Mouse (Mus musculus) urinary bladder, adult 2 months (tissue): ENCODE measurements at regions not wholly inside any gene's neighbourhood (a gene's known extent, or its start where the extent isn't known, plus 50 kb on each side); places are given as distances from the start of the nearest gene placed in this dataset.
"Not testable (repeated sequence)": the region's sequence is repeated elsewhere in the genome, so short reads cannot be mapped to it uniquely, and the experiment has no call there.

Experiments used
- DNase-seq: peaks from one replicate; pipeline ENCODE4 v3.0.0; 2022; ENCODE audit warnings: low spot score

DNA sequence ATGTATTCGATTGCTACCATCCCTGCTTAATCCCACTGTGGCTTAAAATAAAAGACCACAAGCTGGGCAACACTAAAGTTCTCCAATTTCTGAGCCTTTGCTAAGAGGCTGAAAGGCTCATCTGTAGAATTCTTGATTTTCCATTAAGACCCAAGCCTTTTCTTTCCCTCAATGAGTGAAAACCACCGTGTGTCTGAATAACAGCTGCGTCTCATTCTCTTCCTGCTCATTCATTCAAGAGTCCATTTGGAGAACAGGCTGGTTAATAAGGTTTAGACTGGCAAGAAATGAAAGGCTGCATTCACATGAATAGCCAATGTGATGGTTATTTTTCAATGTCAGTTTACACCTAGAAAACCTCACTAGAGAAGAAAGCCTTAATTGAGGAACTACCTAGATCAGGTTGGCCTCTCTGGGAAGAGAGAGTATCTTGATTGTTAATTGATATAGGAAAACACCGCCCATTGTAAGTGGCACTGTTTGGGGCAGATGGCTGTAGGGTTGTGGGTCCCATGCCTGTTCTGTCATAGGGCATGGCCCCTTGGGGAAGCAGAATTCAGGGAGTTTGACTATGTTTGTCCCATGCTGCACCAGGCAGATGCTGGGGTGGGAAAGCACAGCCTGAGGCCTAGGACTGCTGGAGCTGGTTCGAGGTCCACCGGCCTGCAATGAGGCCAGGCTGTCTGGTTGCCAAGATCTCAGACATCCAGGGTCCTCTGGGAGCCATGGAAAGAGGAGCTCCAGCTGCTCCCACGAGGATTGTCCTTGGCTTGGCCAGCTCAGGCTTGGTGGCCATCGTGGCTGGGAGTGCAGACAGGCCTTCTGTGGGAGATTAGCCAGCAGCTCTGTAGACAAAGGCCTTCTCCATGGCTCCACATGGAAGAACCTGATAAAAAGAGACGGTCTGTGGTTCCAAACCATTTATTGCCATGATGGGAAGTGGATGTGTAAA is 161.3 kb upstream of the Castor2 start:
- DNase-seq, result no peak

DNA sequence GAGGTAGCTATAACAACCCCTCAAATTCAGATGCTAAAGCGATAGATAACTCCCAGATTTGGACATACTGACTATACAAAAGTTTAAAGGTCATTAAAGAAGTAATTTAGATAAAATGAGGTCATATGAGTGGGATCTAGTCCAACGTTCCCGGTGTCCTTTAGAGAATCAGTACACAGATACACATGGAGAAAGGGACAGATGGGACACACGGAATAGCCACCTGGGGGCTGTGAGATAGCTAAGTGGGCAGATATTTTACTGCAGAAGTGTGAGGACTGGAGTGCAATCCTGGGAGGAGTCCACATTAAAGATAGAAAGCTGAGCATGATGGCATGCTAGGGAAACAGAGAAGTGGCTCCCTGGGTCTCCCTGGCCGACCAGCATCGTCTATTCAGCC is 164.1 kb upstream of the Castor2 start:
- DNase-seq, result no peak

DNA sequence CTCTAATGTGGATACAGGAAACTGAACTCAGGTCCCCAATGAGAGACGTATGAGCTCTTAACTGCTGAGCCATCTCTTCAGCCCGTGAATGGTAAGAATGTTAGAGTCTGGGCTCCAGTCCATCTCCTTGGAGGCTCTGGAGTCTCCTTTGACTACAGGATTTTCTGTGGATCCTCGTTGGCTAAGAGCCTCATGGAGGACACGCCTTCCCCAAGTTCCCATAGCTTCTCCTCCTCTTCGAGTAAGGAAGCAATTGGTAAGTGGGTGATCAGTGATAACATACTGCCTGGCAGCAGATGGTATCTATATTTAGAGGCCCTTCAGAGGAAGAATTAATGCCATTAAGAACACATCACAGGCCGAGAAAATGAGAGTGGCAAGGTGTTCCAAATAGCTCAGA is 164.5 kb upstream of the Castor2 start:
- DNase-seq, result no peak

DNA sequence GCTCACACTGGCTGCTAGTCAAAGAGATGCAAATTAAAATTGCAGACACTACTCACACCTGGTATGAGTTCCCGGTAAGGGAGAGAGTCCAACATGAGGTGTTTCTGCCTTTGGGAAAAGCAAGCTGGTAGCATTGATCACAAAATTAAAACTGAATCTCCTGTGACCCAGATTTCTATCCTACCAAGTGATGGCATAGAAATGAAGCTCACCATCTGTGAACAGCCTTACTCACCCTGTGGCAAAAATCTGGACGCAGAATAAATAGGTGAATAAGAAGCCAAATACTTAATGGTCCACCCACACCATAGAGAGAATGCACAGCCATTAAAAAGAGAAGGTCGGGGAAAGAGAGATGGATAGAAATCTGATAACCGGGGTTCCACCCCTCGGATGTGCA is 169.4 kb upstream of the Castor2 start:
- no peak for DNase-seq

DNA sequence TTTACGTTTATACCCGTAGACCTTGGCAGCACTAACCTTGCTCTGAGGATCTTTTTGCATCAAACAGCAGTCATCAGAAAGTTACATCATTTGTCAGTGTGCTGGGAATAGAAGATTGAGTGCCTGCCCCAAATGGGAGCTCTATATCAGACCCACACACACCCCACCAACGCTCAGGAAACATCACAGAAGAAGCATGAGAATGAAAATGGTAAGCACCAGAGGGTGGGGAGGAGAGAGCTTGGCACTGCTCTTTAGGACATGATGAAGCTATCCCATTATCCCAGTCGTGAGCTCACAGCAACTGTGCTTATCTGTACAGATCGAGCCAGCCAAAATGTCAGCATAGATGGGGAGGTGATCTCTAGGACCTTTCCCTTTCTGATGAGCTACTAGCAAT is 172.5 kb upstream of the Castor2 start:
- DNase-seq, result no peak

DNA sequence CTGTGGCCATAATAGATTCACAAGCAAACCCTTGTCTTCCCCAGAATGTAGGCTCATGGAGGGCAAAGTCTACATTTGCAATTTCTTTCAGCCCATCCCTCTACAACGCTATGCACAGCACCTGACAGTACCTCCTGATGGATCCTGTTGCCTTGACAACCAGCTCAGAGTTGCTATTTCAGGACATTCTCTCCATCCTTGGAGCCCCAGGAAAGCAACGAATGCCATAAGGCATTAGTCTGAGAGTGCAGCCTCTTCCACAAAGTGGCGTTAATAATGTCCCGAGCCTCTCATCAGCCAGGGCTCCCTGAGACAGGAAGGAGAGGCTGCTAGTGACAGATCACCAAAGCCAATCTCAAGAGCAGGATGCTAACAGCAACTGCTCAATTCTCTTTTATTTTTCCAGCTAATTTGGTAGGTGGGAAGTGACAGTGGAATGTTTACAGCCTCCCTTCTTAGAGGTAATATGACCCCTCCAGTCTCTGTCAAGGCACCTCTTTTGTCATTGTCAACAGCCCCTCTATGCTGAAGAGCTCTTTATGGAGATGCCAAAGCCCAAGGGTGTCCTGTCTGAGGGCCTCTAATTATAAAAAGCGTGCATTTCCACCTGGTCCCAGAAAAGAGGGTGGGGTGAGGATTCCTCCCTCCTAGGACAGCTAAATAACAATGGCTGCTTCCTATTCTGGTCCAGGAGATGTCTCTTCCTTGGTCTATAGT is 174.2 kb upstream of the Castor2 start:
- DNase-seq, result no peak

DNA sequence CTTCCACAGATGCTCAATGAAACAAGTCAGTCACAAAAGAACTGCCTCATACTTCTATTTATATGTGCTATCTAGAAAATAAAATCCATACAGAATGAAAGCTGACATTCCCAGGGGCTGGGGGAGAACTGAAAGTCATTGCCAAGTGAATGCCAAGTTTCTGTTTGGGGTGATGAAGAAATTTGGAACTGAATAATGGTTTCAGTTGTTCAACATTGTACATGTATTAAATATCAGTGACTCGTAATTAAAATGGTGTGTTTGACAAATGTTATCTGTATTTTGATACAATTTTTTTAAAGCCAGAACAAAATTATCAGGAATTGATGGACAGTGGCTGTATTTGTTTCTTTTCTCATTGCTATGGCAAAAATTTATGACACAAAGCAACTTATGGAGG is 177.3 kb upstream of the Castor2 start:
- DNase-seq, result no peak

DNA sequence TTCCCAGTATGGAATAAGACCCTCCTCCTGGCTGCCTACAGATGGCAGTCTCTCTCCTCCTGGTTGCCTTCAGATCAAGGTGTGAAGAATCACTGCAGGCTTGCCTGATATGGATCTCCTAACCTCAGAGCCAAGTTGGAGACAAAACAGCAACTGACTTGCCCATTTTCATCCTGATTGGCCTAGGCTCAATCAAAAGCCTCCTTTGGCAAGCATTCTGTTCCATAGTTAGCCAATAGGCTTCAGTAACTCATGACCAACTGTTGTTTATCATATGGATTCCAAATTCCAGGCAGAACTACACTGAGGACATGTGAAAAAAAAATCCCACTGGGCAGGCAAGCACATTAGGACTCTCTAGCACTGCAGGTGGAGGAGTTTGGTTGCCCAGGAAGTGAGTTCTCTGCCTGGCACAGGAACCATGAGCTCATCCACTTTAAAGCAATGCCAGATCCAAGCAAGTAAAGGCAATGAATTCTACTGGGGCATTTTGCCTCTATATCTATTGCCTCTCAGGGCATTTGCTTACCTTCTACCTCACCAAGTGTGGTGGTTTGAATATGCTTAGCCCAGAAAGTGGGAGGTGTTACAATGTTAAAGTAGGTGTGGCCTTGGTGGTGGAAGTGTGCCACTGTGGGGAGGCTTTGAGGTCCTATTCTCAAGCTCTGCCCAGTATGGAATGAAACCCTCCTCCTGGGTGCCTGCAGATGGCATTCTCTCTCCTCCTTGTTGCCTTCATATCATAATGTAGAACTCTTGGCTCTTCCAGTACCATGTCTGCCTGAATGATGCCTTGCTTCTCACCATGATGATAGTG is 183.6 kb upstream of the Castor2 start:
- no peak for DNase-seq

DNA sequence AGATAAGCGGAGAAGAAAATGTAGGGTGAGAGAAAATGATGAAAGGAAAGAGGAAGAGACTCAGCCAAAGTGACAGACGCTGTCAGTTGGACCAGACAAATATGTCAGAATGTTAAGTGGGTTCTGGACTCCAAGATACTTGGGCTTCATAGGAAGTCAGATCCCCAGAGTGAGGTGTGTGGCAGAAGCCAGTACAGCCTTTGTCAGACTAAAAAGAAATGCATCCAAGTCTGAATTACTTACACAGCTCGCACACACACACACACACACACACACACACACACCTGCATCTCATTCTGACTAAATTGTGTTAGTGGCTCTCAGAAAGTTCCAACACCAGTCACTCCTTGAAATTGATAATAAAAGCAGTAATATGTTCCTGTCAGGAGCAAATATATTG is 192.1 kb upstream of the Castor2 start:
- no peak for DNase-seq

DNA sequence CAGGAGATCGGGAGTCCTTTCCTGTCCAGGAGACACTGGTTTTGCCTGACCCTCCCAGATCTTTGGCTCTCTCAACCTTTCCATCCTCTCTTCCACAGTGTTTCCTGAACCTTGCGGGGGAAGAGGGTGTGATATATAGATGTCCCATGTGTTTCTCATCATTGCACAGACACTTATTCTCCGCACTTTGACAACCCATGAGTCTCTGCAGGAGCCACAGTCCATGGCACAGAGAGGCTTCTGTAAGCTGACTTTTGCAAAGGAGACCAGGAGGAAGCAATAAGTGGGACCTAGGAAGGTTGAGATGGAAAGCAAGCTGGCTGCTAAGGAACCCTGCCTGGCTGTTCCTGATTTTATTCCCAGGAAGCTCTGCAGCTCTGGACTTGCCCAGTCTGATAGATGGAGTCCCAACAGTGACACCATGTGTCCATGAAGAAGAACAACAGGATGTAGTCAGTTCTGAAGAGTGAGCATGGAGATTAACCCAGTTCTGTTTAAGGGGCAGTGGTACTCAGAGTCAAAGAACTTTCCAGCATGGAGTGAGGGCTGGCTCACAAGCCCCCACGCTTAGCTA is 201.4 kb upstream of the Castor2 start:
- no peak for DNase-seq

DNA sequence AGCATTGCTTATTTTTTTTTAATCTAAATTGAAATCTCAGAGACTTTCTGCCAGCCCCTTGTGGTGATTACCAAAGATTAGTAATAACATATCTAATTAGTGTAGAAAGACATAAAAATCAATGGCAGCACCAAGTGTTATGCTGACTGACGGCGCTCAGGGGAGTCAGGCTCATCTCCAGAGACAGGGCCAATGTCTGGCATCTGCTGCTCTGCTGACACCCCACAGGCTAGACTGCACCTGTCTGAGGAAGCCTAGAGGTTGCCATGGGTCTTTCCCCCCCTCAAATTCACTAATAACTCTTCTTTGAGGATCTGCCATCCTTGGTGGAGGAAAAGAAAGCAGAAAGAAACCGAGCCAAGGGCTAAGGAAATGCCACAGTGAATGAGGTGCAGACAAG is 208.8 kb upstream of the Castor2 start:
- no peak for DNase-seq

DNA sequence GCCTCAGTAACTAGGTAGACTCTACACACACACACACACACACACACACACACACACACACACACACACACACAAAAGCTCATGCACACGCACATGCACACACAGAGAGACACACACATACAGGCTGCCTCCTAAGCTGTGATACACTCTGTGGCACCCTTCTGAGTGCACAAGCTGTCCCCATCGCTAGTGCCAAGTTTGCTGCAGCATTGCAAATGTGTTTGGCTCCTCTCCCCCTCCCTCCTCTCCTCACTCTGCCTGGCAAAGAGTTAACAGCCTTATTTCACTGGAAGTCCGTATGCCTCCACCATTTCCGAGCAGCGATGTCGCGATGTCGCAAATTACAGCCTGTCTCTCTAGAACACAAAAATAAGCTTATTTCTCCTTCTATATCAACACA is 209.7 kb upstream of the Castor2 start:
- no peak for DNase-seq

DNA sequence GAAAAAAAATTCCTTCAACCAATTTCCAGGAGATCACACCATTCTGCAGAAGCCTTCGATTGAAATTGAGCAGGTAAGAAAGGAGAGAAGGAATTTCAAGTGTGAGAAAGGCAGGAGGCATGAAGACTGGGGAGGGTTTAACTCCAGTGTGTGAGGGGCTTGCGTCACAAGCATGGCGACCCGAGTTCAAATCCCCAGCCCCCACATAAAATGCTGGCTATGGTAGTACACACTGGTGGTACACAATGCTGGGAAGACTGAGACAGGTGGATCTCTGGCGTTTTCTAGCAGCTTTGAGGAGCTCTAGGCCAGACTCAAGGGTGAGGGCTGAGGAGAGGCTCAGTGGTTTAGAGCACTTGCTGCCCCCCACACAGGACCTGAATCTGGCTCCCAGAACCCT is 214.0 kb upstream of the Castor2 start:
- no peak for DNase-seq

DNA sequence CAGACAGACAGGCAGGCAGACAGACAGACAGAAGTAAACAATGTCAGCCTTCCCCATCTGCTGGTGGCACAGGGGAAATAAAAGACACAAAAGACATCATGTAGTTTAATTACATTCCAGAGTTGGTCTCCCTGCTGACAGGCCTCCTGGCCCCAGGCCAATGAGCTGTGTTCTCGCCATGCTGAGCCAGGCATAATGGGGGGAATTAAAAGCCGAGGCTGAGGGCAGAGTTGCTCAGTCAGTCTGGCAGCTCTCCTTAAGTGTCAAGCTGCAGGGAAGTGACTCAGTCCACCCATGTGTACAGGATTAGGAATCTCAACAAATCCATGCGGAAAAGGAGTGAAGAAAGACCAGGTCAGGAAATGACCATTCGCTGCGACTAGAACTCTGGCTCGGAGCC is 214.5 kb upstream of the Castor2 start:
- DNase-seq, result no peak

DNA sequence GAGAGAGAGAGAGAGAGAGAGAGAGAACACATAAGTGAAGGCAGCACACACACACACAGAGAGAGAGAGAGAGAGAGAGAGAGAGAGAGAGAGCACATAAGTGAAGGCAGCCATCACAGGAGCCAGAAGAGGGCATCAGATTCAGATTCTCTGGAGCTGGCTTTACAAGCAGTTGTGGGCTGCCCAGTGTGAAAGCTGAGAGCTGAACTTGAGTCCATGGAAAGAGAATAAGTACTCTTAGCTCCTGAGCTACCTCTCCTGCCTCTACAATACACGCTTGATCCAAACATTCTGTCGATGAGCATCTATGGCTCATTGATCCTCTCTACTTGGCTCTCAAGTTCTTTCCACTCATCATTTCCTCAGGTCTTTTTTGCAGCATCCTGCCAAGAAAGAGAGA is 214.9 kb upstream of the Castor2 start:
- DNase-seq, result no peak

DNA sequence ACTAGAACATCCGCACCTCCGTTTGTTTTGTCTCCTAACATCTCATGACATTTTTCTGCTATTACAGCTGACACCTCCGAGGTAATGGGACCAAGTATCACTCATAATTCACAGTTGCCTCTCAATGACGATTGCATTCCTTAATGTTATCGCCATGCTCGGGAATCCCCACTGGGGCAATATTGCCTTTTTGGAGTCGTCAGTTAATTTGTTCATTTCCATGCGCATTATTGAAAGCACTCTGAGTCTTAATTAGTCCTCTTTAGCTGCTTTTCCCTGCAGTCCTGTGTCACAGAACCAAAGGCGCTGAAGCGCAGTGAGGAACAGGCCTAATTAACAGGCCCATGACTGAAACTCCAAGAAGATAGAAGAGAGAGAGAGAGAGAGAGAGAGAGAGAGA is 255.0 kb upstream of the Castor2 start:
- no peak for DNase-seq

DNA sequence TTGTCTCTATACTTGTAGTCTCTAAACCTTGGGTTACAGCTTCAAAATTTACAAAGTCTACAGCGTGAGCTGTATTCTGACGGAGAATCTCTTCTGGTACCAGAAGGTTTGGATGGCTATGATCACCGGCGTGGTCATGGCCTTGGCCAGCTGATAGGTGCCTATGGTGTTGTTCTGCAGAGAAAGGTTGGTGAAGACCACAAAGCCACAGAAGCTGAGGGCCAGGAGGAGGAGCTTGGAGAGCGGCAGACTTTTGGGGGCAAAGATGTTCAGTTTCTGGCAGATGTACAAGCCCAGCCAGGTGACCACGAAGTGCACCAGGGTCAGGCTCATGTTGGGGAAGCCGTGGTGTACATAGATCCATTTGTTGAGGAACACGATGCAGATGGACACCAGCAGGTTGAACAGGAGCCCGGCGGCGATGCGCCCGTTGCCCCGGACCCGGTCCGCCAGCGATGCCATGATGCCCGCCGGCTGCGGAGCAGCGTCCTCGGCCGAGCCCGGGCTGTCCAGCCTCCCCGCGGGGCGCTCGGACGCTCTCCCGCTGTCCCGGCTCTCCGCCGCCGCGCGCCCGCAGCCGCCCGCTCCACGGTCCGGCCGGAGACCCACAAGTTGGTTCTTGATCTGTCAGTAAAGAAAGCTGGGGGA is 257.3 kb upstream of the Castor2 start:
- DNase-seq, result not testable (repeated sequence)

DNA sequence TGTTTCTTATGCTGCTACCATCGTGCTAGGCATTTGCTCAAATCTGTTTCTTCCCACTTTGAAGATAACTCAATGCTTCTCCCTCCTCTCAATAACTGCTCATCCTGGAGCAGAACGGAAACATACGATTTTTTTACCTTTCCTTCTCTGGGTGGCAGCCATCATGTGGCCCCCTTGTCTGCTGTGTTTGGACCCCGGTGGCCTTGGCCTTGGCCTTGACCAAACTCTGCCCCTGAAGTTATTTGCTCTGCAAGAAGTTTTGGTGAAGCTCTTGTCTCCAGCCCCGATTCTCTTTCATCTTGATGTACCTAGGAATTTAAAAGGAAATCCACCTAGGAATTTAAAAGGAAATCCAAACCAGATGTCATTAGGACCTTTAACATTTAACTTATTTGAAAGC is 261.2 kb upstream of the Castor2 start:
- DNase-seq, result no peak

DNA sequence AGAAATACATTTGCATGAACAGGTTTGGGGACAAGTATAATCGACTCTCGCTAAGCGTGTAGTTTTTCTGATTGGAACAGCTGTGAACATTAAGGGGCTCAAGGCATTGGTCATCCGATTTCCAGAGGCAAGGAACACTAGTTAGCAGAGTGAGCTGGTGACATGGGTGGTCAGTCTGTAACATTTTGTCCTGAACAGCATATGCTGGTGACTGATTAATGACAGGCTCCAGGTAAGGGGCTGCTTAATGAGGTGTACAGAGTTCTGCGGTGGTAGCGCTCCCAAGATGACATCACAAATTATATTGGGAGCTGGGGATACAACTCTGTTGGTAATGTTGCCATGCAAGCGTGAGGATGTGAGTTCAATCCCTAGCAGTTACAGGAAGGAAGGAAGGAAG is 266.3 kb upstream of the Castor2 start:
- no peak for DNase-seq

DNA sequence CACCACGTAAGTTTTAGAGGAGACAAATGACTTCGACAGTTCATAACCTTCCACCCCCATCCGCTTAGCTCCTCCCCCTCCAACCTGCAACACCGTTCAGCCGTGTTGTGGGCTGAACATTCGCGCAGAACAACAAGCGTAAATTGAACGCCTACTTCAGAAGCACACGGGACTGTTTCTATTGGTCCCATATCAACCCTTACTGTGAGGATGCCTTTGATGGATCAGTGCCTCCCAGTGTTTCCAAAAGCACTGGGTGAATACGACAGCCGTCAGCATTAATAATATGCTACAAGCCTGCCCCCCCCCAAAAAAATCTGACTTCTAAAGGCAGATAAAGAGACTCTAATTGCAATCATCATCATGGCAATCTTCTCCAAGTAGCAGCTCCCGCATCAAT is 271.3 kb upstream of the Castor2 start:
- no peak for DNase-seq

DNA sequence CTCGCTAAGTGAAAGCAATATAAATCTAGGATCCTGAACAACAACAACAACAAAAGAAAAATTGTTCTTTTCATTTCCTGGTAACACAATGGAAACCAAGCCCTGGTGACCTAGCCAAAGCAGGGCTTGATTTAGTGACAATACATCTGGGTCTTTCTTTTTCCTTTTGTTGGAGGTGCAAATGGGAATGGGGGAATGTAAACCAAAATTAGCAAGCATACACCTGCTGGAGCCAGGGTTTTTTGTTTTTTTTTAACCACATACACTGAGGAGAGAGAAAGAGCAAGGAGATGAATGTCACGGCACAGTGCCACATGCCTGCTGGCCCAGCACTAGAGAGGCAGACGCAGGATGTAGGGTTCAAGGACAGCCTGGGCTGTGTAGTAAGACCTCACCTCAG is 275.6 kb upstream of the Castor2 start:
- DNase-seq, result no peak

DNA sequence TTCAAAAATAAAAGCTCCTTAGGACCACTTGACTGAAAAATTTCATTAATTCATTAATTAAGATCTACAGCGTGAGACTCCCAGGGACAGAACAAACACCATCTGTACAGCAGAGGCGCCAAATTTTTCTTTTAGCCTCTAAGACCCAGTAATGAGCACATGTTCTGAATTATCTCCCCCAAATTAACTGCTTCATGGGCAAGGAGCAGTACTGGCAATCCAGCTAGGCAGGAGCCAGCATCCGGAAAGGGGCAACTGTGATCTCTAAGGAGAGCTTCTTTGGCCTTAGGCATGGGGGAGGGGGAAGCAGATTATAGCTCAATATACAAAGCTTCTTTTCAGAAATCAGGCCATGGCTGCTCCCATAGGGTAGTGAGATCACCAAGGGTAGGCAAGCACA is 278.2 kb upstream of the Castor2 start:
- DNase-seq, result no peak
